Mouse (Mus musculus) hindbrain, postnatal 0 days (tissue): Measurements from ENCODE around the gene Dclk2. TPM values are rescaled to one million over a fixed set of nuclear protein-coding genes. Genes with fewer than 3 reads are reported as not detected.
A peak's percentile ranks its signal among the peaks of the same experiment; 100 is the strongest.

Experiments
- ATAC-seq: fragments of 200-750 bp; cut with Nextera tagmentation; 2 replicates; pipeline ENCODE4 v1.8.0; 2017; ENCODE audit warnings: mild to moderate bottlenecking, moderate TSS enrichment, moderate library complexity
- DNase-seq: peaks from one replicate; pipeline ENCODE4 v3.0.0-alpha.2; 2015; ENCODE audit warnings: low spot score
- H3K27ac ChIP-seq: fragments of 300-500 bp; sonication (generic); 2 replicates; pipeline ENCODE4 v1.5.1; 2014; ENCODE audit warnings: mild to moderate bottlenecking
- H3K27me3 ChIP-seq: fragments of 300-500 bp; sonication (generic); 2 replicates; pipeline ENCODE4 v1.6.1; 2014; ENCODE audit warnings: low read length, mixed read lengths; ENCODE audit not compliant: insufficient read depth
- H3K36me3 ChIP-seq: fragments of 300-500 bp; sonication (generic); 2 replicates; pipeline ENCODE4 v1.6.1; 2014; ENCODE audit warnings: low read length, mixed read lengths; ENCODE audit not compliant: insufficient read depth
- H3K4me1 ChIP-seq: fragments of 300-500 bp; sonication (generic); 2 replicates; pipeline ENCODE4 v1.6.1; 2014; ENCODE audit warnings: antibody characterized with exemption, low read length, mixed read lengths; ENCODE audit not compliant: insufficient read depth
- H3K4me2 ChIP-seq: fragments of 300-500 bp; sonication (generic); 2 replicates; pipeline ENCODE4 v1.6.1; 2014; ENCODE audit warnings: low read depth, mild to moderate bottlenecking, low read length, moderate library complexity, mixed read lengths
- H3K4me3 ChIP-seq: fragments of 300-500 bp; sonication (generic); 2 replicates; pipeline ENCODE4 v1.5.1; 2014; ENCODE audit warnings: low read length
- H3K9ac ChIP-seq: fragments of 300-500 bp; sonication (generic); replicated peaks from 2 replicates; pipeline ENCODE4 v1.6.1; 2014; ENCODE audit warnings: mild to moderate bottlenecking, low read length, moderate library complexity, mixed read lengths
- H3K9me3 ChIP-seq: fragments of 300-500 bp; sonication (generic); 2 replicates; pipeline ENCODE4 v1.6.1; 2016; ENCODE audit warnings: low read length, mixed read lengths
- CTCF ChIP-seq: IDR thresholded peaks from 2 replicates; pipeline ENCODE4 v1.5.1; 2016; ENCODE audit warnings: antibody characterized with exemption, control low read depth, low read depth
- WGBS: fragments of 180-500 bp; shearing (Covaris S2); extraction: QIAGEN DNeasy Blood & Tissue Kit; methylation state at CpG from one replicate; pipeline ENCODE4 v1.1.7; 2014; 5-methylcytosine and 5-hydroxymethylcytosine counted together
- polyA plus RNA-seq: library from polyadenylated mRNA; unstranded; fragments of >200 nt; fragmentation: Nextera tagmentation; extraction: Ambion mirVana; gene quantifications from 2 replicates; pipeline ENCODE4 v1.2.1, GENCODE M21; 2015
- total RNA-seq: library from RNA; depleted of rRNA; stranded (reverse); fragments of >200 nt; gene quantifications from 2 replicates; pipeline ENCODE4 v1.2.3, GENCODE M21; 2014

The Dclk2 gene
- total and polyA plus RNA-seq, 2 experiments from 2014 or later: 69.6 to 159 TPM

DNA sequence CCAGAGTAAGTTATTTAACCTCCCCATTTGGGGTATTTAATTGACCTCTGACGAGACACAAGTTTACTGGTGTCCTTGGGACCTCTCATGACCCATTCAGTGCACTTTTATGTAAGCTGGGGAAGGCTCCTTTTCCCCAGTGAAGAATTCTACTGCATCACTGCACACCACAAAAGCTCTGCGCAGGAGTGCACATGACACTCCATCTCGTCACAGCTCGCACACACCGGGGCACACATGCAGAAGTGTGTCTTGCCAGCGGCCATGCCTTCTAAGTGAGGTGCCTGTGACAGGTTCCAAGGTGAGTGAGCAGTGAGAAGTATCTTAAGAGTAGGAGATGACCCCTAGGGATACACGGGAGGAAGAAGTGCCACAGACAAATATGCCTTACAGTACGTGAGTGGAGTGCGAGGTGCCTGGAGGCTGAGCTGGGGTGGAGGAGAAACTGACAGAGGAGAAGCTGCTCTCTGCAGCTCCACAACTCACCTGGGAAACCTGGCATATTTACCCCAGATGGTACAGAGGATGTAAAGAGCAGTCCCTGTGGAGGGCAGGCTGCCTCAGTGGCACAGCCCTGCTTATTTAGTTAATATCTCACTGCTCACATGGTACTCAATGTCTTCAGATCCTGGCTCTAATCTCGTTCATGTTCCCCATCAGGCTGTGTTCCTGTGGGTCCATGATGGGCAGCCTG, 58.3 kb downstream of the Dclk2 start:
- peak; percentile 18 for ATAC-seq
- no peak for TF ChIP-seq CTCF
- Histone ChIP-seq H3K4me3 (no peak overlapping the region), H3K9me3 (no peaks in the 10 kb centered on the region), H3K9ac (no peak overlapping the region), H3K4me1 (peaks cover 23% of the 10 kb centered on the region), H3K36me3 (no peaks in the 10 kb centered on the region), H3K4me2 (no peak overlapping the region), H3K27ac (peak overlapping the region; percentile 21; the same call in 1 of the 2 replicates), H3K27me3 (no peaks in the 10 kb centered on the region)
- no peak for DNase-seq
- WGBS: 40% methylated on average over 10 of the region's 10 CpGs

DNA sequence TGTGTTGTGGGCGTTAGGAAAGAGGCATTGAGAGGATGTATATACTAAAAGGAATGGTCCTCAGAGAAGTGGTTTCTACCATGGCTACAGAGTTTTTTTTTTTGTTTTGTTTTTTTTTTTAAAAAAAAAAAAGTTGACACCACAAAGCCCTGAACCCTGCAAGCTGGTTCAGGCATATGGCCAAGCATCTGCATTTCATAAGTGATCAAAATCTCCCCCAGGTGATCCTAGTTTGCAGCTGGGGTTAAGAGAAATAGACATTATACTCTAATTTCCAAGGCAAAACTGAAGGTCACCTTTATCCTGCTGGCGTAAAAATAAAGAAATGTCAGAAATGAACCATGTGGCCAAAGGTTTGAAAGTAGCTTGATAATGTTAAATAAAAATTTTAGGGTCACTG, 60.9 kb downstream of the Dclk2 start:
- H3K9ac ChIP-seq: no peak overlapping the region

DNA sequence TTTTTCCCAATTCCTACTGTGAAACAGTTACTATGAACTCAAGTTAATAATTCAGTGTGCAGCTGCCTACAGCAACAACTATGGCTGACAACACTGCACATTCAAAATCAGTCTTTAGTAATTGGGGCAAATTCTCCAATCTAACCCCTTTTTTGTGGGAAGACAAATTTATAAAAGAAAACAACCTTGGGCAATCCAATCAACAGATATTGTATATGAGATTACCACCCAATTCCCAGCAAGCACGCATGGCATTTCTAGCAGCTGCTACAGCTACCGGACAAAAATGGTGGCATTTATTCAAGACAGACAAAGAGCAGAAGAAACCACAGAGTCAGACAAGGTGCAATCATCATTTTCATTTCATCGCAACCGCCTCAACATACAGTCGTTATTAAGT, 62.0 kb downstream of the Dclk2 start:
- no peak for TF ChIP-seq CTCF
- DNase-seq: no peak
- H3K4me1 ChIP-seq: peaks cover 22% of the 10 kb centered on the region
- no peak overlapping the region for H3K4me2 ChIP-seq
- no peak overlapping the region for H3K27ac ChIP-seq
- WGBS: 77% methylated on average over 5 of the region's 5 CpGs
- H3K36me3 ChIP-seq: no peaks in the 10 kb centered on the region
- H3K9me3 ChIP-seq: no peaks in the 10 kb centered on the region
- no peaks in the 10 kb centered on the region for H3K27me3 ChIP-seq
- H3K4me3 ChIP-seq: no peak overlapping the region
- ATAC-seq: no peak
- no peak overlapping the region for H3K9ac ChIP-seq

More for the DNA sequence above, 60.9 kb downstream of the Dclk2 start:
- Histone ChIP-seq H3K27ac (no peak overlapping the region), H3K4me1 (peaks cover 23% of the 10 kb centered on the region), H3K9me3 (no peaks in the 10 kb centered on the region), H3K27me3 (no peaks in the 10 kb centered on the region), H3K36me3 (no peaks in the 10 kb centered on the region), H3K4me2 (no peak overlapping the region), H3K4me3 (no peak overlapping the region)
- DNase-seq: no peak
- WGBS: 90% methylated on average over 2 of the region's 2 CpGs
- TF ChIP-seq CTCF: no peak
- no peak for ATAC-seq

DNA sequence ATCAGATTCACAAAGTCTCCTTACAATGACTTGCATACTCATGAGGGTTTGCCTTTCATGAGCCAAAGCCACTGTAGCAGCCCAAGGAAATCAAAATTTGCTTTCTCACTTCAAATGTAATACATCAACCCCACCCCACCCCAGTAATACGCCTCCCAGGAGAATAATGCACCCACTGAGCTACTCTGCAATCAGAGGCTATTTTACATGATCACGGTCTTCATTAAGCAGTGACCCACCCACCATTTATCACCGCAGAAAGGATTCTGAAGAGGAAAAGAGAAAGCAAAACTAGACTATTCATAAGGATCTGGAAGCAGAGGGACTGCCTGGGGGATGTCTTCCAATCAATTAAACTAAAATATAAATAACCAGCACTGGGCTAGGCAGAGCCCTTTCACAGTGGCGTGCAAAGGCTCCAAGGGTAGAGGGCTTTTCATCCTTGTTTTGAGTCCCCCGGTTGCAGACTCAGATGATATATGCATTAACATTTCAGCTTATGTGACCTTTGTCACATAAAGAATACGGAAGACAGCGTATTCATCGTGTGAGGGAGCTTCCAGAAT, 62.7 kb downstream of the Dclk2 start:
- H3K9ac ChIP-seq: no peak overlapping the region
- H3K27me3 ChIP-seq: no peaks in the 10 kb centered on the region
- WGBS: 34% methylated on average over 8 of the region's 8 CpGs
- ATAC-seq (no peak), DNase-seq (no peak)
- H3K4me2 ChIP-seq: no peak overlapping the region
- no peak for TF ChIP-seq CTCF
- H3K9me3 ChIP-seq: no peaks in the 10 kb centered on the region
- H3K36me3 ChIP-seq: no peaks in the 10 kb centered on the region
- no peak overlapping the region for H3K4me3 ChIP-seq
- H3K4me1 ChIP-seq: peaks cover 22% of the 10 kb centered on the region
- H3K27ac ChIP-seq: no peak overlapping the region

DNA sequence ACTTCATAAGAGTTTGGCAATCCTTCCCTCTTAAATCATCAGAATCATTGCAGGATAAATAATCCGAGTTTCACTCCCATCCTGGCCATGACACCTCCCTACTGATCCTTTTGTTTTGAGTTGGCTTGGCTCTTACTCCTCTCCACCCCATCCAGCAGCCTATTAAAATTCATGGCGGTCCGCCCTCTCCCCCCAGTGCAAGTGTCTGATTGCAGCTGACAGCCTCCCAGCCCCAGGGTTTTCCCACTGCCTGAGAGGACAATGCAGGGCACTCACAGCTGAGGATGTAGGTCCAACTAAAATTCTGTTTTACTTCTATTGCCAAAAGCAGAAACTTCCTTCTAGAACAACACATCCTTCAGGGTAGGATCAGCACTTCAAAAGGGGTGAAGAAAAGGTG, 67.8 kb downstream of the Dclk2 start:
- ATAC-seq: peak; percentile 78
- Histone ChIP-seq H3K36me3 (no peaks in the 10 kb centered on the region), H3K4me2 (no peak overlapping the region), H3K4me1 (peaks cover 20% of the 10 kb centered on the region), H3K9me3 (no peaks in the 10 kb centered on the region), H3K27ac (peak overlapping the region; percentile 61; the same call in 1 of the 2 replicates), H3K4me3 (no peak overlapping the region), H3K9ac (no peak overlapping the region), H3K27me3 (no peaks in the 10 kb centered on the region)
- WGBS: 23% methylated on average over 3 of the region's 3 CpGs
- TF ChIP-seq CTCF: no peak
- DNase-seq: peak; percentile 63

DNA sequence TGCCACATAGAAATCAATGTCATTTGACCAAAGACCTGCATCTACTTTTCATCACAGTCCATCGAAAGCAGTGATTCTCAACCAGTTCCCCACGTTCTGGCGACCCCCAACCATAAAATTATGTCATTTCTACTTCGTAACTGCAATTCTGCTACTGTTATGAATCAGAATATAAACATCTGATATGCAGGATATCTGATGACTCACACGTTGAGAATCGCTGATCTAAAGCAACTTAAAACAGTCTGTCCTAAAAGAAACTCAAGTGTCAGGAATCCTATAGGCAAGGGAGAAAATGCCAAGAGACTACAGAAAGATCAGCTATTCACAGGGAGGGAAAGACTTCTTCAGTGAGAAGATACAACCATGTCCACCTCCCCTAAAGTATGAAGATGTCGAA, 69.5 kb downstream of the Dclk2 start:
- TF ChIP-seq CTCF: no peak
- Histone ChIP-seq H3K9ac (no peak overlapping the region), H3K9me3 (no peaks in the 10 kb centered on the region), H3K27ac (peak overlapping the region; percentile 74), H3K4me2 (peak overlapping the region; percentile 41; the same call in 1 of the 2 replicates), H3K4me3 (no peak overlapping the region), H3K27me3 (no peaks in the 10 kb centered on the region), H3K36me3 (no peaks in the 10 kb centered on the region), H3K4me1 (peaks cover 20% of the 10 kb centered on the region)
- WGBS: 81% methylated on average over 7 of the region's 7 CpGs
- no peak for ATAC-seq
- no peak for DNase-seq

DNA sequence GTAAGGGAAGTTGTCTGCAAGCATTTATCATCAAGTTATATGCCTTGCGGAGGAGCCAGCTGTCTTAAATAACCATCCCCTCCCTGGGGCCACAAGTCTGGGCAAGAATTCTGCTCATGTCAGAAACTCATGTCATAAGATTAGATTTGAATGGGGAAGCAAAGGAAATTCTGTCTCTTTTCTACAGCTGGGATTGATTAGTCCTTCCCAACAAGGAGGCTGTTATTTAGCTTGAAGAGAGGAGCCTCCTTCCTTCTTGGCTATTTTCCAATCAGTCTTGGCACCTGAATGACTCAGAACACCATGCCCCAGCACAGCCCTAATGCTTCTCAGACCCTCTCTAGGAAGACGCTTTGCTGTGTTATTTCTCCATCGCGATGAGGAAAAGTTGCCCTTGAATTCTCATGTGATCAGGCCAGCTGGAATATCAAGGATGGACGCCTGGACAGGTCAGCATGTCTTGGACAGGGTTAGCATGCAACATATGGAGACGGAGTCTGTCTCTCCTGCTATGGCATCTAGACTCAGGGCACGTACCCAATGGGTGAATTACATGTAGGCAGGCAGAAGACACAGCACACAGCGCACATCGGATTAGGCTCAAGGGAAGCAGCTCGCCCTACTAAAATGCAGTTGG, 70.1 kb downstream of the Dclk2 start:
- no peaks in the 10 kb centered on the region for H3K27me3 ChIP-seq
- H3K36me3 ChIP-seq: no peaks in the 10 kb centered on the region
- no peak for TF ChIP-seq CTCF
- peak; percentile 75 for ATAC-seq
- peak overlapping the region; percentile 74 for H3K27ac ChIP-seq
- no peak overlapping the region for H3K4me3 ChIP-seq
- no peaks in the 10 kb centered on the region for H3K9me3 ChIP-seq
- WGBS: 32% methylated on average over 10 of the region's 10 CpGs
- H3K9ac ChIP-seq: no peak overlapping the region
- H3K4me1 ChIP-seq: peaks cover 26% of the 10 kb centered on the region
- peak overlapping the region; percentile 41 for H3K4me2 ChIP-seq
- DNase-seq: peak; percentile 75
